Mouse (Mus musculus) mesoderm, embryonic 11.5 days (tissue): Measurements from ENCODE around the gene Prdx5.

ENCODE experiments used
- DNase-seq: peaks from one replicate; pipeline ENCODE4 v3.0.0-alpha.2; 2012; ENCODE audit warnings: low read depth, low spot score

The Prdx5 gene

DNA sequence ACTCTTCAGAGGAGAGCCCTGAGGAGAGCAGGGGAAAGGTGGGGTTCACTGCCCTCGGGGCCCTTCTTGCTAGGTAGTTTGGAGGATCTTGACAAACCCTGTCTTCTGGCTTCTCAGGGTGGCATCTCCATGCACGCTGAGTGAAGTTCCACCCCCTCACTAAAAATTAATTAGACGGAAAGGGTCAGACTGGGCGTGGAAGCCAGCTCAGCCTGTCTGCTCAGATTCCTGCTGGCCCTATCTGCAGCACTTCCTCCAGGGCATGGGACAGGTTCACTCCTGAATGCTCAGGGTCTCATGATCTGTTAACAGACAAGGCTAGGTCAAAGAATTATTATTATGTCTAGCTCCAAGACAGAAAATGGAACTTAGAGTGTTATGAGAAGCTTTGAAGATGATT is 17.4 kb downstream of the Prdx5 start:
- DNase-seq = no peak

DNA sequence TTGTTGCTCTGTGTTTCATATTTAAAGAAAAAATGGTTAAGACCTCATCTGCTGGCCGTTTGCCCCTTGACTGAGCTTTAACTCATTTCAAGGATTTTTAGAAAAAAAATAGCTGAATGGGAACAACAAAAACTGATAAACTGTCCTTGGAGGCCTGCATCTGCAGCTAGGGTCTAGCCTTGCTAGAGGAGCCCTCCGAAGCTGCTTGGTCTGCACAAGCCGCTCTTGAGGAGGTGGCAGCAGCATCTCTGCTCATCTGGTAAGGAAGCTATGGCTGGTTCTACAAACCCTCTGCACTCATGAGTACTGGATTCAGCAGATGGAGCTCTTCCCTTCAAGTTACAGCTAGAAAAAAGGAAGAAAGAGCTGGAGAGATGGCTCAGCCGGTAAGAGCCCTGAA is 31.9 kb downstream of the Prdx5 start:
- DNase-seq = no peak

DNA sequence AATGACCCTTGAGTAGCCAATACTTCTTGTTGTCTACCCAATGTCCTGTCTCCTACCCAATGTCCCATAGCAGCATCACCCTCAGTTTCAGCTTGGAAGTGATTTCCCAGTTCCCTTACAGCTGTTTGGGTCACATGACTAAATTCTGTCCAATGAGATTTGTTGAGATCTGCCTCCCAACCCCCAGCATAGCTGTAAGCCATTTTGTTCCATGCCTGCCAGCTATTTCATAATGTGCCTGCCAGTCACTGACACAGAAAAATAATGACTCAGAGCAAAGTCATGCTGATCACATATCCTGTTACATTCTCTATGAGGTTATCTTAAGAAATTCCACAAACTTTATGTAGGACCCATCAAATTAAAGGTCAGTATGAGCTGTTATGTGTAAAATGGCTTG is 33.1 kb downstream of the Prdx5 start:
- DNase-seq = no peak

DNA sequence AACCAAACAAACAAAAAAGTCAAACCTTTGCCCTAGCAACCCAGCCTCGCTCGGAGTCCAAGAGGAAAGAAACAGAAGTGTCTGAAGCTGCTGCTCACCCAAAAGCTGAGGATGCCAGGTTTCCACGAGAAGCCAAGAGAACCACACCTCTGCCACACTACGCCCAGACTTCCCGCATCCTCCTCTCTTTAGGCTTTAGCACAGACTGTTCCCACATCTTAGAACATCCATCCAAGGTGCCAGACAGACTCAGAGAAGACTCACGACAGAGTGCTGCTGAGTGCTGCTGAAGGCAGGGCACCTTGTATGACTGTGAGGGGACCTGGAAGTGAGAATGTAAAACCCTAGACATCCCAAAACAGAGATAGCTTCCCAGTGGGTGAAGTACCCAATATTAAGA is 34.1 kb downstream of the Prdx5 start:
- DNase-seq = no peak

DNA sequence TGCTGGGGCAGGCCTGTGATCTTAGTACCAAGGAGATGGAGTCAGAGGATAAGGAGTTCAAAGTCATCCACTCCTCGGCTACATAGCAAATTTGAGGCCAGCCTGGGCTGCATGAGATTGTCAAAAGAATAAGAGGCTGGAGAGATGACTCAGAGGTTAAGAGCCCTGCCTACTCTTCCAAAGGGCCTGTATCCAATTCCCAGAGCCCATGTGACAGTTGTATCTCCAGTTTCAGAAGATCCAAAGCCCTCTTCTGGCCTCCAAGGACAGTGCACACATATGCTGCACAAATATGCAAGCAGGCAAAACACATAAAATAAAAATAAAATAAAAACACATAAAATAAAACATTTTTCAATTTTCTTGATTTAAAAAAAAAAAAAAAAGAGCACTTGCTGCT is 35.6 kb downstream of the Prdx5 start:
- no peak for DNase-seq

DNA sequence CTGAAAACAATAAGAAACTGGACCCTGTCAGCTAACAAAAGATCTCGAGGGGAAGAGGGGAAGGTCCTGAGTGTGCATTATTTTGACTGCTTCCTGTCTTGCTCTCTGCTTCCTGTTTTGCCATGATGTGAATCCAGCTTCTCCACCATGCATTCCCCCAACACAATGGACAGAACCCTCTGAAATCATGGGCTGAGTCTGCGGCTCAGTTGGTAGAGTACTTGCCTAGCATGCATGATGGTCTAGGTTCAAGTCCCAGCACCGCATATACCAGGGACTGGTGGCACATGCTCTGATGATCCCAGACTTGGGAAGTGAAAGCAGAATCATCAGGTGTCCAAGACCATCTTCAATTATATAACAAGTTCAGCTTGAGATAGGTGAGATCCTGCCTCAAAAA is 37.2 kb downstream of the Prdx5 start:
- DNase-seq = no peak

DNA sequence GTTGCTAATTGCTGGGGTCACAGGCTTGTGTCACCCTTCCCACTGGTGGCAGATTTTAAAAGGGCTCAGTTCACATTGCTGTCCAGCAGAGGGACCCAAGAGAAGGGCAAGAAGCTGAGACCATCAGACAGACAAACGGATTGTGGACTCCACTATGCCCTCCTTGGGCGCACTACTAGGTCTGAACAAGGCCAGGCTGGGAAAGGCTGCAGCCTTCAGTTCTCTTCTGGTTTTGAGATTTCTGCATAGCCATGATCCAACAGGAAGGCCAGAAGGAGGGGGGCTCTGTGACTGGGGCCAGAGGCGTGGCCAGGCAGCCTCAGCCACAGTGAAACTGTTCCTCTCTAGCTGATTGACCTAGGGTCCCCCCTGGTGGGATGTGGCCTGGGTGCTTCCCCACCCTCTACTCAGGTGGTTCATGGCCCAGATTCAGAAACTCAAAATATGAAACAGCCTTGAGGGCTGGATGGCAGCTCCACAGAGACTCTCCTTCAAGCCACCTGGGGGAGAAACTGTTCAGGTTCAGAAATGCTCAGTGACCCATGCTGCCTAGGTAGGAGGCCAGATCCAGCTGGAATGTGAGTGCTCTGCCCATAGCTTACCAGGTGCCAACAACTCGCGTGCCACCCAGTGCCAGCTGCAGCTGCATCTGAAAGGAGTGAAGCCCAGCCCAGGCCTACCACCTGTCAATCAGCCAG is 38.2 kb downstream of the Prdx5 start:
- DNase-seq = no peak

DNA sequence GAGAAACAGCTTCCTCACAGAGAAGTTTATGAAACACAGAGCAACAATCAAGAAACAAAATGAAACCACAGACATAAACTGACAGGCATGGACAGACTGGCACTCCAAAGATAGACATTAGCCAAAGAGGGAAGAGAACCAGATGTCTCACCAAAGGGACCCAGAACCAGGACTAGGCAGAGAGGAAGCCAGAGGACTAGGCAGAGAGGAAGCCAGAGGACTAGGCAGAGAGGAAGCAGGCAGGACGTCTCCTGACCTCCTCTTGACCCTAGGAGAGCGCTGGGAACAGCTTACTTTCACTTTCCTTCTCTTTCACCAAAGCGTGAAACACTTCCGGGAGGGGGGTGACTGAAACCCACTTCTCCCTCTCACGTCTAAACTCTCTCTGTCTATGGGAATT is 40.6 kb downstream of the Prdx5 start:
- DNase-seq = peak; percentile 50

DNA sequence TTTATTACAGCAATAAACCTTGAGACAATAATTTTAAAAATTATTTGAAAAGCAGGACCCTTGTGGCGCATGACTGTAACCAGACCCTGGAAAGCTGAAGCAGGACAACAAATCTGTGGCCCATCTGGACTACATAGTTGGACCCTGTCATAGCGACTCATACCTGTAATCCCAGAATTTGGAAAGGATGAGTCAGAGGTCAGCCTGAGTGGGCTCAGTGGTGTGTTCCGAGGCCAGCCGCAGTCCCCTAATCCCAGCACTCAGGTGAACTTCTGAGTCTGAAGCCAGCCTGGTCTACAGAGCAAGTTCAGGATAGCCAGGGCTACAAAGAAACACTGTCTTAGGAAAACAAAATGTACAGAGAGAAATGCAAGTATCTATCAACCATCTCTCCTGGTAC is 48.5 kb downstream of the Prdx5 start:
- DNase-seq = no peak

DNA sequence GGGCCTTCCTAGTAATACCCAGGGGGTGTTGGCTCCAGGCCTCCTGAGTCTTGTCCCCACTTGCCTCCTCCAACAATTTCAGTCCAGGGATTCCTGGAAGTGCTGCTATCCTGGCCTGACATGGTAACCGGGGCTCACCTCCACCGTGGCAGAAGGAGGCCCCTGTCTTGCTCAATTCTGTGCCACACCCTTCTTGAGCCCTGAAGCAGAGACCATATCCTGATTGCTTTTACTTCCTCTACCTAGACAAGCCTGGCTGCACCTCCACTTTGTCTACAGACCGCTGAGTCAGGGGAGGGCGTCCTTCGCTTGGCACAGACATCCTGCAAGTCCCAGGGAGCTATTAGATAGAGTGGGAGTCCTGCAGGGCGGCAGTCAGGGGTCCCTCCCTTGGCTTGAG is 49.2 kb downstream of the Prdx5 start:
- DNase-seq = no peak

DNA sequence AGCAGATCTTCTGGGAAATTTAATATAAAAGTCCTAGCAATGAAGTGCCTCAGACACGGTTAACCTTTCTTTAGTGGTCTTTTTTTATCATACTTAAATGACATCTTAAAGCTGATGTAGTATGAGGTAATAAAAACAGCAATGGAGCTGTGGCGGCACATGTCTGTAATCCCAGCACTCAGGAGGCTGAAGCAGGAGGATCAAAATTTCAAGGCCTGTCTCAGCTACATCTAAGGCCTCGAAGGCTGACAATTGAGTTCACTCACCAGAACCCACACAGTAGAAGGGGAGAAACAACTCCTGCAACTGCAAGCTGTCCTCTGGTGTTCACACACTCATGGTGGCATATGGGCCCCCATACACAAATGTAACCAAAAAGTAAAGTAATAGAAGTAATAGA is 49.9 kb downstream of the Prdx5 start:
- no peak for DNase-seq

DNA sequence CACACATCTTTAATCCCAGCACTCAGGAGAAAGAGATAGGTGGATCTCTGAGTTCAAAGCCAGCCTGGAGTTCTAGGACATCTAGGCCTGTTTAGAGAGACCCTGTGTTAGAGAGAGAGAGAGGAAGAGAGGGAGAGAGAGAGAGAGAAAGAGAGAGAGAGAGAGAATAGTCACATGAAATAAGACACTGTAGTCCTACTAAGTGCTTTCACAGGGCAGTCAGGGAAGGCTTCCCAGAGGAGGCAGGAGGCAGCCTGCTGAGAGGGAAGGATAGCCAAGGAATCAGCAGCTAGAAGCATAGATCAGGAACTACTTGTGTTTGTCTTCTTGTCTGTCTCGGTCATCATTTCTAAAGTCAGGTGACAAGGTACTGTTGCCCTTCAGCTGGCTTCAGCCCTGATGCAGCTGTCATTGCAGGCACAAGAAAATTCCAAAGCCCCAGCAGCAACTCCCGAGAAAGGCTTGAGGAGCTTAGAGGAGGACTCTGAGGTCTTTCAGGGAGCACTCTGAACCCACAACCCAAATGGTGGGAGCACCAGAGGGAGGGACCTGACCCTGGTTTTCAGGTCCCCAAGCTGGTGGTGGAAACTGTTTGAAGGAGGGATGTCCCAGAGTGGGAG is 50.8 kb downstream of the Prdx5 start:
- no peak for DNase-seq

DNA sequence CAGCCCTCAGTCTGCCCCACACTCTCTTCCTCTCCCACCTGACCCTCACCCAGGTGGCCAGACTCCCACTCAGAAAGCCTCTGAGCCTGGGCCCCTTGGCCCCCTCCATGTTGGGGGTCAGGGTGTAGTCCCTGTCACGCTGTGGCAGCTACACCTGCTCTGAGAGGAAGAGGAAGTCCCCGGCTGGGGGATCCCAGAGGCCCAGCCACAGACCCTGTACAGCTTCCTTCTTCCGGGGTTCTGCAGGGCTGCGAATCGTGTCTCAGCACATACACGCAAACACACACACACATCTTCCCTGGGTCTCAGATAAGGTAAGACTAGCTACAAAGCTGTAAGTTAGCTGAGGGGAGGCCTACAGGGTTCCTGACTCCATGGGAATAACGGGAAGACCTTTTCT is 51.9 kb downstream of the Prdx5 start, which contains the start of gene Ccdc88b:
TSS of gene Ccdc88b (minus strand) at position 181 of the 400 bp plus-strand sequence.
- DNase-seq = no peak

DNA sequence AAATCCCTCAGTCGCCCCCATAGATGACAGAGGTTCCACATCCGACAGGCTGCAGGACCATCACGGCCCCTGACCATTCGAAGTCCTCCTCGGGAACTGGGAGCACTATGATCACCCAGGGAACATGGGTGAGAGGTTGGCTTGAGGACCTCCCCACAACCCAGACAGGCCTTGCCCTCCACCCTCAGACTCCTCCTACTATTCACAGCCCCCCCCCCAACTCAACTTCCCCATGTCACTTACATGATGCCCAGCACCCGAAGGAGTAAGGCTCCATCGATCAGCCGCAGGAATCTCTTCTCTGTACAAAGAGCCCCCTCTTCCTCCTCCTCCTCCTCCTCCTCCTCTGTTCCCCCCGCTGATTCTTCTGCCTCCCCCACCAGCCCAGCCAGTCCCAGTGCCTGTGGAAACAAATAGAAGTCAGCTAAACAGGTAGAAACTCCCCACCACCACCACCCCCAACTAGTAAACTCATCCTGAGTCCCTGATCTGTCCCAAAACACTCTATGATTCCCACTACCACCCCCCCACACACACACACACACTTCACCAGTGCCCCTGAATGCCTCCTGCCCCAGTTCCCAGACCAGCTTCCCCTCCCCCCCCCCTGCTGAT is 52.4 kb downstream of the Prdx5 start:
- DNase-seq = no peak

DNA sequence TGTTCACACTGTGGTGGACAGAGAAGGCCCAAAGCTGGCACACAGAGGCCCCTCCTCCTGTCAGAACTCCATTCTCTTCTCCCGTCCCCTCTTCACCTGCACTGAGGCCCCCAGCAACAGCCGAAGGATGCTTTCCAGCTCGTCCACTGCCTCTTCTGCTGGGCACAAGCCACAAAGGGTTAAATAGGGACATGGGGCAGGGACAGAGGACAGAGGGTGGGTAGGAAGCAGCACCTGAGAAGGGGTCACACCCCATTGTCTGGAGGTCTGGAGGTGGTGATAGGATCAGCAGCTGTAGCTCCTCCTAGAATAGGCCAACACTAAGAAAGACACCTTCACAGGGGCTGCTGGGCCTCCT is 52.9 kb downstream of the Prdx5 start:
- no peak for DNase-seq
